Mouse (Mus musculus): ENCODE results near the gene Klf4.

- no peak for TF ChIP-seq POLR2A (IDR thresholded peaks at IDR 0.05; ENCODE audit: extremely low read depth, insufficient read depth, low read length)
- TF ChIP-seq CTCF (IDR thresholded peaks at IDR 0.05; ENCODE audit: extremely low read depth, insufficient read depth, low read length), result no peak
Observed at GRCm38 (mm10) chr4:55528404-55528803, 3.9 kb downstream of the Klf4 start.
